In the genomic region with DNA sequence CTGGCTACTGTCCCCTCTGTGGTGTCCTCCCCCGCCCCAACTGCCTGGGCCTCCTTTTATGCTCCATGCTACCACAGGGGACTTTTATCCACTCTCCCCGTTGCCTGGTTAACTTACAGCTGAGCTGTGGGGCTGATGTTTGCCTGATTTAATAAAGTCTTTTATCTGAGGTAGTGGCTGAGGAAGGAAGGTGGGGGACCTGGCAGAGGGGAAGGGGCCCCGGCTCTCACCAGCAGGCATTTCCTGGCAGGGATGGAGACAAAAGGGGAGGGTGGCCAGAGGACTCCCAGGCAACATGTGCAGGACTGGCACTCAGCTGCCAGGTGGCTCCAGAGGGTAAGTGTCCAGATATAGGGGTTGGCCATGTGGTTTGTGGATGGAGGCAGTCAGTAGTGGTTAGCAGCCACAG, we compare ENCODE assay signal across 17 mouse cellular contexts. TPM values are rescaled to one million over a fixed set of nuclear protein-coding genes. Genes with fewer than 3 reads are reported as not detected.
DNase-seq lines count a peak whose midpoint lies in the region; ATAC-seq and TF ChIP-seq lines count a peak whose summit lies in the region.
"Had no signal": no experiment of that assay in that cellular context is flagged by ENCODE, and none has a peak within 500 bp of the region (broad histone marks: within the 10 kb centered on the region; RNA-seq: fewer than 3 reads in every experiment).

No protein-coding gene starts in this region.

- no peak for TF ChIP-seq POLR2A in thymus, adult 2 months (IDR thresholded peaks at IDR 0.05; ENCODE audit: control insufficient read depth, extremely low read depth, insufficient read depth, low read length, poor library complexity)

- H3K27me3 ChIP-seq in forebrain, embryonic 11.5 days (ENCODE audit: control insufficient read depth, insufficient read depth, low read length), result peaks cover 31% of the 10 kb centered on the region
- peaks cover 86% of the 10 kb centered on the region for H3K27me3 ChIP-seq in hindbrain, embryonic 15.5 days
- H3K27me3 ChIP-seq in midbrain, postnatal 0 days (ENCODE audit: insufficient read depth, low read length), result peaks cover 41% of the 10 kb centered on the region
- H3K27me3 ChIP-seq in thymus, adult 2 months (ENCODE audit: control insufficient read depth, insufficient read depth, low read length), result peaks cover 2% of the 10 kb centered on the region; the same call in 1 of the 2 replicates

- 3% methylated on average over 3 of the region's 3 CpGs for WGBS in forebrain, embryonic 11.5 days
- WGBS in hindbrain, embryonic 15.5 days, result 16% methylated on average over 3 of the region's 3 CpGs
- 20% methylated on average over 3 of the region's 3 CpGs for WGBS in midbrain, postnatal 0 days
- 17% methylated on average over 3 of the region's 3 CpGs for whole genome bisulfite sequencing in thymus, adult 2 months

- H3K9ac ChIP-seq in forebrain, embryonic 11.5 days (ENCODE audit: low read length), result no peak overlapping the region
- H3K9ac ChIP-seq in hindbrain, embryonic 15.5 days, result no peak overlapping the region
- no peak overlapping the region for H3K9ac ChIP-seq in midbrain, postnatal 0 days (replicated peaks; ENCODE audit: low read length, poor library complexity, severe bottlenecking)
- H3K9ac ChIP-seq: liver, embryonic 13.5 days had no signal

- H3K36me3 ChIP-seq in forebrain, embryonic 11.5 days (ENCODE audit: control insufficient read depth, insufficient read depth, low read length), result no peaks in the 10 kb centered on the region
- no peaks in the 10 kb centered on the region for H3K36me3 ChIP-seq in hindbrain, embryonic 15.5 days
- H3K36me3 ChIP-seq in midbrain, postnatal 0 days (ENCODE audit: insufficient read depth, low read length), result no peaks in the 10 kb centered on the region
- no peaks in the 10 kb centered on the region for H3K36me3 ChIP-seq in thymus, adult 2 months (ENCODE audit: control insufficient read depth, insufficient read depth, low read length)
- H3K36me3 ChIP-seq: heart, embryonic 10.5 days; liver, embryonic 13.5 days had no signal

- peak; percentile 43 for DNase-seq in embryo, embryonic 10.5 days (ENCODE audit: low spot score)
- no peak for DNase-seq in embryo, embryonic 10 days (ENCODE audit: low spot score)
- DNase-seq in forebrain, embryonic 11.5 days (ENCODE audit: low spot score), result peak; percentile 68
- DNase-seq in midbrain, postnatal 0 days (ENCODE audit: low spot score), result peak; percentile 54
- no peak for DNase-seq in thymus, postnatal 0 days (ENCODE audit: low spot score)
- no peak for DNase-seq in heart, adult 11 months
- no peak for DNase-seq in thymus, adult 2 months
- DNase-seq: adrenal gland, postnatal 14 days; cerebellum, adult 18-20 months; kidney, adult 8-10 months; layer of hippocampus, adult 9-11 months; liver, embryonic 13.5 days; thymus, adult 18-20 months had no signal

- H3K4me3 ChIP-seq in forebrain, embryonic 11.5 days (ENCODE audit: low read depth, low read length), result no peak overlapping the region
- H3K4me3 ChIP-seq in hindbrain, embryonic 15.5 days, result no peak overlapping the region
- H3K4me3 ChIP-seq in midbrain, postnatal 0 days (ENCODE audit: low read depth, low read length), result no peak overlapping the region
- no peak overlapping the region for H3K4me3 ChIP-seq in thymus, adult 2 months (ENCODE audit: control insufficient read depth, insufficient read depth, low read length)
- H3K4me3 ChIP-seq: heart, embryonic 10.5 days; liver, embryonic 13.5 days had no signal

- H3K27ac ChIP-seq in forebrain, embryonic 11.5 days (ENCODE audit: low read depth, low read length), result peak overlapping the region; percentile 44
- H3K27ac ChIP-seq in hindbrain, embryonic 15.5 days (replicated peaks), result no peak overlapping the region; the same call in 1 of the 2 replicates
- no peak overlapping the region for H3K27ac ChIP-seq in midbrain, postnatal 0 days (ENCODE audit: low read depth, low read length)
- no peak overlapping the region for H3K27ac ChIP-seq in thymus, adult 2 months (ENCODE audit: control insufficient read depth, insufficient read depth, low read length)
- H3K27ac ChIP-seq: heart, embryonic 10.5 days; liver, embryonic 13.5 days had no signal

- ATAC-seq in forebrain, embryonic 11.5 days (replicated peaks; ENCODE audit: low FRiP score), result peak; percentile 45
- ATAC-seq in hindbrain, embryonic 15.5 days (ENCODE audit: low FRiP score, low read depth), result peak; percentile 77
- ATAC-seq in midbrain, postnatal 0 days (ENCODE audit: low FRiP score), result 0 out of 2 replicates have a peak, but pooled peaks have one; percentile 34

- H3K9me3 ChIP-seq in forebrain, embryonic 11.5 days (ENCODE audit: control insufficient read depth, low read length), result no peaks in the 10 kb centered on the region
- no peaks in the 10 kb centered on the region for H3K9me3 ChIP-seq in hindbrain, embryonic 15.5 days
- H3K9me3 ChIP-seq in midbrain, postnatal 0 days (ENCODE audit: low read length), result no peaks in the 10 kb centered on the region
- H3K9me3 ChIP-seq: heart, embryonic 10.5 days; liver, embryonic 13.5 days had no signal

- peaks cover 38% of the 10 kb centered on the region for H3K4me1 ChIP-seq in forebrain, embryonic 11.5 days (replicated peaks; ENCODE audit: control insufficient read depth, insufficient read depth, low read length)
- H3K4me1 ChIP-seq in hindbrain, embryonic 15.5 days (replicated peaks), result peaks cover 25% of the 10 kb centered on the region
- no peaks in the 10 kb centered on the region for H3K4me1 ChIP-seq in midbrain, postnatal 0 days (ENCODE audit: insufficient read depth, low read length)
- no peaks in the 10 kb centered on the region for H3K4me1 ChIP-seq in thymus, adult 2 months (replicated peaks; ENCODE audit: control insufficient read depth, insufficient read depth, low read length)
- H3K4me1 ChIP-seq: liver, embryonic 13.5 days had no signal

- H3K4me2 ChIP-seq in forebrain, embryonic 11.5 days (ENCODE audit: low read depth, low read length, severe bottlenecking), result peak overlapping the region; percentile 28
- H3K4me2 ChIP-seq in hindbrain, embryonic 15.5 days, result no peak overlapping the region
- H3K4me2 ChIP-seq in midbrain, postnatal 0 days (ENCODE audit: low read depth, low read length, poor library complexity, severe bottlenecking), result no peak overlapping the region
- H3K4me2 ChIP-seq: liver, embryonic 13.5 days had no signal

- TF ChIP-seq CTCF in midbrain, postnatal 0 days (IDR thresholded peaks at IDR 0.05), result no peak
- TF ChIP-seq CTCF in thymus, adult 2 months (IDR thresholded peaks at IDR 0.05; ENCODE audit: borderline replicate concordance, control insufficient read depth, extremely low read depth, insufficient read depth, low read length, poor library complexity), result no peak

RNA-seq across cellular contexts. Expression of gene Olig2, which starts 51.4 kb away (rescaled TPM):
- 20.3 and 27.4 TPM in 2 replicates for polyA plus RNA-seq in forebrain, embryonic 11.5 days (2014; fragmentation: Nextera tagmentation; extraction: Ambion mirVana)
- polyA plus RNA-seq in hindbrain, embryonic 15.5 days (2015; fragmentation: Nextera tagmentation; extraction: Ambion mirVana), result 15.6 and 16.2 TPM in 2 replicates
- total RNA-seq in midbrain, postnatal 0 days (2014; rRNA removed), result 36.0 and 58.4 TPM in 2 replicates
- 13.3 and 15.7 TPM in 2 replicates for polyA plus RNA-seq in midbrain, postnatal 0 days (2015; fragmentation: Nextera tagmentation; extraction: Ambion mirVana)
- 0.05 TPM in 1 of 2 replicates, not detected in the other for polyA plus RNA-seq in thymus, postnatal 0 days (2015; fragmentation: Nextera tagmentation; extraction: Ambion mirVana)
- 0.11 and 0.12 TPM in 2 replicates for polyA plus RNA-seq in thymus, adult 2 months (2012; rRNA removed)
- total RNA-seq: adrenal gland, postnatal 14 days; neutrophil, adult 5-6 weeks had no signal
- polyA plus RNA-seq: heart, embryonic 10.5 days; liver, embryonic 13.5 days; small intestine, adult 2 months had no signal

Comparison
In these comparisons a context has a peak if more than half of its experiments do, and no peak if none do; other contexts are left out.
1. DNase-seq: peak in embryo, embryonic 10.5 days (single experiment), forebrain, embryonic 11.5 days (single experiment) and midbrain, postnatal 0 days (single experiment); none in embryo, embryonic 10 days (single experiment), thymus, postnatal 0 days (single experiment), heart, adult 11 months (single experiment) and thymus, adult 2 months (single experiment).
2. RNA of gene Olig2, which starts 51.4 kb away (polyA plus RNA-seq): 20.3 to 27.4 TPM in forebrain, embryonic 11.5 days, 15.6 to 16.2 TPM in hindbrain, embryonic 15.5 days and 13.3 to 15.7 TPM in midbrain, postnatal 0 days; 0.11 to 0.12 TPM in thymus, adult 2 months and 0.05 TPM in thymus, postnatal 0 days; every median in the first group is over 10 times any median in the second.
3. Peak in every context shown above with its lines, with median percentiles within 50 percentile points of each other: ATAC-seq.